9 mouse cellular contexts compared by ENCODE assay signal in the genomic region with DNA sequence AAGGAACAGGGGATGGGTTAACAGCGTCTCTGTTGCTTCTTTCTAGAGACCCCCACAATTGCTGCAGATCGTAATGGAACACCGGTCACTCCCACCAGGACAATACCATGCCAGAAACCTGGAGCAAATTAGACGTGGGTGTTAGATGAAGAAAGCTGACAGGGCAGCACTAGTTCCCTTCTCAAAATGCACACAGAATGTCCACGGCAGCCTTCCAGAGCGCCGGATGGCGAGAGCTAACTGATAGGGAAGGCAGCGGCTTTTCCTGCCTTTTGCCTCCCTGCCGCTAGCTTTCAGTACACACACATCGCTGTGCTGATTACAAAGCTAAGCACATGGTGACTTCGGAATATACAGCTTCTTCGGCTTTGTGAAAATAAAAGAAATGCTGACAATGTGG. TPM values are rescaled to one million over a fixed set of nuclear protein-coding genes. Genes with fewer than 3 reads are reported as not detected.
DNase-seq lines count a peak whose midpoint lies in the region; ATAC-seq and TF ChIP-seq lines count a peak whose summit lies in the region.
"Had no signal": no experiment of that assay in that cellular context is flagged by ENCODE, and none has a peak within 500 bp of the region (broad histone marks: within the 10 kb centered on the region; RNA-seq: fewer than 3 reads in every experiment).

No protein-coding gene starts in this region.

- 31% methylated on average over 13 of the region's 13 CpGs for WGBS in forebrain, embryonic 16.5 days
- WGBS in limb, embryonic 10.5 days, result 16% methylated on average over 13 of the region's 13 CpGs
- WGBS in neural tube, embryonic 11.5 days, result 30% methylated on average over 13 of the region's 13 CpGs

- ATAC-seq in forebrain, embryonic 16.5 days, result peak; percentile 52; the same call in 1 of the 2 replicates
- no peak for ATAC-seq in neural tube, embryonic 11.5 days (ENCODE audit: insufficient read depth, low FRiP score, low TSS enrichment)

- no peaks in the 10 kb centered on the region for H3K9me3 ChIP-seq in forebrain, embryonic 16.5 days (ENCODE audit: control insufficient read depth, low read length)
- H3K9me3 ChIP-seq in limb, embryonic 10.5 days (replicated peaks), result no peaks in the 10 kb centered on the region
- no peaks in the 10 kb centered on the region for H3K9me3 ChIP-seq in neural tube, embryonic 11.5 days (ENCODE audit: control insufficient read depth, low read length)

- peak overlapping the region; percentile 42 for H3K4me3 ChIP-seq in gastrocnemius, adult 2 months
- H3K4me3 ChIP-seq in forebrain, embryonic 16.5 days (replicated peaks; ENCODE audit: low read length), result peak overlapping the region; percentile 34
- peak overlapping the region; percentile 30 for H3K4me3 ChIP-seq in limb, embryonic 10.5 days
- H3K4me3 ChIP-seq in neural tube, embryonic 11.5 days (ENCODE audit: low read depth, low read length), result no peak overlapping the region

- intact Hi-C loops in gastrocnemius, adult 2 months (cut with DNase I), result loop anchor here (5.0 kb wide), 1 partner anchor 175 kb away; no protein-coding TSS in a partner anchor

- H3K9ac ChIP-seq in forebrain, embryonic 16.5 days (replicated peaks; ENCODE audit: low read depth, low read length), result 0 out of 2 replicates have a peak overlapping the region, but pooled peaks have one; percentile 25
- H3K9ac ChIP-seq in neural tube, embryonic 11.5 days (ENCODE audit: low read length), result peak overlapping the region; percentile 26; the same call in 1 of the 2 replicates

- H3K27ac ChIP-seq in gastrocnemius, adult 2 months, result no peak overlapping the region
- no peak overlapping the region for H3K27ac ChIP-seq in forebrain, embryonic 16.5 days (ENCODE audit: low read length)
- H3K27ac ChIP-seq in limb, embryonic 10.5 days, result peak overlapping the region; percentile 83
- no peak overlapping the region for H3K27ac ChIP-seq in neural tube, embryonic 11.5 days (ENCODE audit: low read depth, low read length)

- no peaks in the 10 kb centered on the region; the same call in 1 of the 2 replicates for H3K4me1 ChIP-seq in forebrain, embryonic 16.5 days (replicated peaks; ENCODE audit: control insufficient read depth, insufficient read depth, low read length)
- H3K4me1 ChIP-seq in limb, embryonic 10.5 days, result peaks cover 26% of the 10 kb centered on the region
- H3K4me1 ChIP-seq in neural tube, embryonic 11.5 days (ENCODE audit: control insufficient read depth, insufficient read depth, low read length), result no peaks in the 10 kb centered on the region

- no peaks in the 10 kb centered on the region for H3K36me3 ChIP-seq in forebrain, embryonic 16.5 days (ENCODE audit: control insufficient read depth, insufficient read depth)
- H3K36me3 ChIP-seq in limb, embryonic 10.5 days, result no peaks in the 10 kb centered on the region
- H3K36me3 ChIP-seq in neural tube, embryonic 11.5 days (ENCODE audit: control insufficient read depth, insufficient read depth, low read length), result no peaks in the 10 kb centered on the region

- TF ChIP-seq CTCF in gastrocnemius, adult 2 months (IDR thresholded peaks at IDR 0.05), result no peak

- peak; percentile 37 for DNase-seq in gastrocnemius, adult 2 months
- no peak for DNase-seq in gastrocnemius, adult 8-10 months (ENCODE audit: low spot score in 2 of 2)
- peak; percentile 15 for DNase-seq in brain, adult 2 months (ENCODE audit: low read depth, low spot score)
- DNase-seq in limb, embryonic 10.5 days (ENCODE audit: low spot score), result peak; percentile 60
- DNase-seq in neural tube, embryonic 11.5 days (ENCODE audit: low spot score), result no peak
- no peak for DNase-seq in urinary bladder, postnatal 10 days (ENCODE audit: low spot score)
- DNase-seq in urinary bladder, postnatal 14 days (ENCODE audit: low spot score), result no peak

- no peaks in the 10 kb centered on the region for H3K27me3 ChIP-seq in forebrain, embryonic 16.5 days (replicated peaks; ENCODE audit: control insufficient read depth, insufficient read depth, low read length)
- 0 out of 2 replicates have a peak, but pooled peaks cover 5% of the 10 kb centered on the region for H3K27me3 ChIP-seq in limb, embryonic 10.5 days (ENCODE audit: low read depth, poor library complexity, severe bottlenecking)
- no peaks in the 10 kb centered on the region for H3K27me3 ChIP-seq in neural tube, embryonic 11.5 days (ENCODE audit: control insufficient read depth, insufficient read depth, low read length)

- H3K4me2 ChIP-seq in forebrain, embryonic 16.5 days (ENCODE audit: low read length), result peak overlapping the region; percentile 53
- peak overlapping the region; percentile 32 for H3K4me2 ChIP-seq in neural tube, embryonic 11.5 days (ENCODE audit: low read depth)

RNA-seq across cellular contexts. Expression of a gene that starts 7.9 kb away (rescaled TPM):
- not detected for total RNA-seq in gastrocnemius, adult 2 months (2021)
- not detected for total RNA-seq in gastrocnemius, adult 8-10 months (2022)
- 0.75 TPM in 1 of 2 replicates, not detected in the other for polyA plus RNA-seq in forebrain, embryonic 16.5 days (2015; fragmentation: Nextera tagmentation; extraction: Ambion mirVana)
- 7.7 and 10.2 TPM in 2 replicates for polyA plus RNA-seq in limb, embryonic 10.5 days (2016; fragmentation: Nextera tagmentation; extraction: Ambion mirVana)
- 2.6 and 3.7 TPM in 2 replicates for polyA plus RNA-seq in neural tube, embryonic 11.5 days (2014; fragmentation: Nextera tagmentation; extraction: Ambion mirVana)

RNA-seq across cellular contexts. Expression of a gene that starts 37.6 kb away (rescaled TPM):
- 1 to 10 TPM; 1.3 to 1.9 TPM for total RNA-seq in gastrocnemius, adult 2 months (2021)
- 1 to 10 TPM; 1.2 to 2.2 (median 1.7) TPM for total RNA-seq in gastrocnemius, adult 8-10 months (2022)
- 3.4 and 3.6 TPM in 2 replicates for polyA plus RNA-seq in forebrain, embryonic 16.5 days (2015; fragmentation: Nextera tagmentation; extraction: Ambion mirVana)
- polyA plus RNA-seq in limb, embryonic 10.5 days (2016; fragmentation: Nextera tagmentation; extraction: Ambion mirVana), result 6.8 and 10.3 TPM in 2 replicates
- 8.4 and 10.6 TPM in 2 replicates for polyA plus RNA-seq in neural tube, embryonic 11.5 days (2014; fragmentation: Nextera tagmentation; extraction: Ambion mirVana)

RNA-seq across cellular contexts. Expression of a gene that starts 41.3 kb away (rescaled TPM):
- not detected for total RNA-seq in gastrocnemius, adult 2 months (2021)
- total RNA-seq in gastrocnemius, adult 8-10 months (2022), result not detected
- not detected in 2 replicates for polyA plus RNA-seq in forebrain, embryonic 16.5 days (2015; fragmentation: Nextera tagmentation; extraction: Ambion mirVana)
- polyA plus RNA-seq in limb, embryonic 10.5 days (2016; fragmentation: Nextera tagmentation; extraction: Ambion mirVana), result not detected in 2 replicates
- not detected in 2 replicates for polyA plus RNA-seq in neural tube, embryonic 11.5 days (2014; fragmentation: Nextera tagmentation; extraction: Ambion mirVana)
- polyA plus RNA-seq: gonadal fat pad, adult 2 months had no signal

Comparison
In these comparisons a context has a peak if more than half of its experiments do, and no peak if none do; other contexts are left out.
1. DNase-seq: peak in gastrocnemius, adult 2 months (single experiment), brain, adult 2 months (single experiment) and limb, embryonic 10.5 days (single experiment); none in gastrocnemius, adult 8-10 months (0 of 2), neural tube, embryonic 11.5 days (single experiment), urinary bladder, postnatal 10 days (single experiment) and urinary bladder, postnatal 14 days (single experiment).